Mouse (Mus musculus): ENCODE results near the gene Selenof.

The Selenof gene

GRCm38 (mm10) chr3:144570047-144570815, at the start of gene Selenof, which contains the start of gene Hs2st1:
Gene Selenof, plus strand, starts transcription at chr3:144570304.
Gene Hs2st1, minus strand, starts transcription at chr3:144570181.
- DNase-seq (ENCODE audit: extremely low spot score, low read depth, low spot score), result peak; percentile 96

- DNase-seq (ENCODE audit: extremely low spot score, low read depth, low spot score), result no peak
These were observed 42.2 kb upstream of the Selenof start for GRCm38 (mm10) chr3:144527918-144528317.

GRCm38 (mm10) chr3:144531023-144531422, 39.1 kb upstream of the Selenof start:
- no peak for DNase-seq (ENCODE audit: extremely low spot score, low read depth, low spot score)

- DNase-seq (ENCODE audit: extremely low spot score, low read depth, low spot score), result no peak
These were observed 35.0 kb upstream of the Selenof start for GRCm38 (mm10) chr3:144535056-144535455.

GRCm38 (mm10) chr3:144537078-144537855, 32.8 kb upstream of the Selenof start:
- no peak for DNase-seq (ENCODE audit: extremely low spot score, low read depth, low spot score)

GRCm38 (mm10) chr3:144539051-144539450, 31.1 kb upstream of the Selenof start:
- no peak for DNase-seq (ENCODE audit: extremely low spot score, low read depth, low spot score)

GRCm38 (mm10) chr3:144540805-144541204, 29.3 kb upstream of the Selenof start:
- no peak for DNase-seq (ENCODE audit: extremely low spot score, low read depth, low spot score)

- no peak for DNase-seq (ENCODE audit: extremely low spot score, low read depth, low spot score)
These were observed 28.1 kb upstream of the Selenof start for GRCm38 (mm10) chr3:144541906-144542438.

GRCm38 (mm10) chr3:144545152-144545551, 25.0 kb upstream of the Selenof start:
- no peak for DNase-seq (ENCODE audit: extremely low spot score, low read depth, low spot score)

GRCm38 (mm10) chr3:144545832-144546231, 24.3 kb upstream of the Selenof start:
- DNase-seq (ENCODE audit: extremely low spot score, low read depth, low spot score), result no peak

- no peak for DNase-seq (ENCODE audit: extremely low spot score, low read depth, low spot score)
These were observed 23.6 kb upstream of the Selenof start for GRCm38 (mm10) chr3:144546490-144546889.

- DNase-seq (ENCODE audit: extremely low spot score, low read depth, low spot score), result no peak
These were observed 21.8 kb upstream of the Selenof start for GRCm38 (mm10) chr3:144548186-144548845.

GRCm38 (mm10) chr3:144550036-144550435, 20.1 kb upstream of the Selenof start:
- DNase-seq (ENCODE audit: extremely low spot score, low read depth, low spot score), result no peak

- DNase-seq (ENCODE audit: extremely low spot score, low read depth, low spot score), result no peak
These were observed 19.4 kb upstream of the Selenof start for GRCm38 (mm10) chr3:144550659-144551058.

- DNase-seq (ENCODE audit: extremely low spot score, low read depth, low spot score), result no peak
These were observed 18.7 kb upstream of the Selenof start for GRCm38 (mm10) chr3:144551416-144551815.

GRCm38 (mm10) chr3:144553942-144554341, 16.2 kb upstream of the Selenof start:
- DNase-seq (ENCODE audit: extremely low spot score, low read depth, low spot score), result no peak

- no peak for DNase-seq (ENCODE audit: extremely low spot score, low read depth, low spot score)
These were observed 15.6 kb upstream of the Selenof start for GRCm38 (mm10) chr3:144554503-144554902.

- no peak for DNase-seq (ENCODE audit: extremely low spot score, low read depth, low spot score)
These were observed 15.0 kb upstream of the Selenof start for GRCm38 (mm10) chr3:144555144-144555543.

GRCm38 (mm10) chr3:144556625-144557324, 13.3 kb upstream of the Selenof start:
- no peak for DNase-seq (ENCODE audit: extremely low spot score, low read depth, low spot score)

- no peak for DNase-seq (ENCODE audit: extremely low spot score, low read depth, low spot score)
These were observed 11.8 kb upstream of the Selenof start for GRCm38 (mm10) chr3:144558274-144558673.
